Mouse (Mus musculus): ENCODE results near the gene Mt1.

Gene Mt1

DNA sequence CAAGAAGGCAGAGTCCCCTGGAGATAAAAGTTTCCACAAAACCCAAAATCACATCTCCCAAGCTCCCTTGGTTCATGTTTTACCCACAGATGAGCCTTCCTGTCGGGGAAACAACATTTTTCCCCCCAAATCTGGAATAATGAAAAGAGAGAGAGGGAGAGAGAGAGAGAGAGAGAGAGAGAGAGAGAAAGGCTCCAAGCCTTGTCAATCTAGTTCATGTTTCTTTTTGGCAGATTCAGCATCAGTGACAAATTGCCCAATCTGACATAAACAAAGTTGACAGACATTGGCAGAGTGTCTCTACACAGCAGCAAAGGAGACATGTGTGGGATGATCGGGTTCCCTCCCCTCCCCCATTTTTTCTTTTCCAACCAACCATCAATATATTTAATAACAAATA, 28.6 kb downstream of the Mt1 start:
- peak; percentile 62 to 65 for DNase-seq

DNA sequence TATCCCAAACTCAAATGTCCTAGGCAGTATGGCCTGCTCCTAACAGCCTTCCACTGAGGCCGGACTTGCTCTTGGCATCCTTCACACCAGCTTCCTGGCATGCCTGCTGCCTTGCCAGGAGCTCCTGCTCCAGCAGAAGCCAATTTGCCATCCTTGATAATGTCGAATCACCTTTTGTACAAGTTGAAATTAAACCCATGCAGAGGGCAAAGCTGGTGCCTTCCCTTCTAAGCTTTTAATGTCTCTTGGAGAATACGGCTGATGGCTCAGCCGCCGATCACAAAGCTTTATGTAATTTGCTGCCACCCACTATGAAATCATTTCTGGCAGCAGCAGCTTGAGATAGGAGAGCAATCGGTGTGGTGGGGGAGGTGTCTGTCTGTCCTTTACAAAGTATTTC, 30.8 kb downstream of the Mt1 start:
- peak; percentile 61 to 64 for DNase-seq

DNA sequence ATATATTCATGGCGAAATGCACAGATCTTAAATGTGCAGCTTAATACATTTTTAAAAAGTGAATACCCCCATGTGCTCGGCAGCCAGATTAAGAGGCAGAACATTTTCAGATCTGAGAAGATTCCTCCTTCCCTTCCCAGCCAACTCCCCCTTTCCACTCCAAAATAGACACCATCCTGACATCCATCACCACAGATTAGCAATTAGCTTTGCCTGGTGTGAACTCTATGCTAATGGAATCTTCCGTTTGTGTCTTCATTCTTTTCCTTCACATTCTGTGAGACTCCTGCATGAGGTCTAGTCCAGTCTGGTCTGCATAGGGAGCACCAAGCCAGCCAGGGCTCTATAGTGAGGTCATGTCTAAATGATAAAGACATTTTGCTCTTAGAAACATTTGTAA, 31.3 kb downstream of the Mt1 start:
- no peak for DNase-seq

DNA sequence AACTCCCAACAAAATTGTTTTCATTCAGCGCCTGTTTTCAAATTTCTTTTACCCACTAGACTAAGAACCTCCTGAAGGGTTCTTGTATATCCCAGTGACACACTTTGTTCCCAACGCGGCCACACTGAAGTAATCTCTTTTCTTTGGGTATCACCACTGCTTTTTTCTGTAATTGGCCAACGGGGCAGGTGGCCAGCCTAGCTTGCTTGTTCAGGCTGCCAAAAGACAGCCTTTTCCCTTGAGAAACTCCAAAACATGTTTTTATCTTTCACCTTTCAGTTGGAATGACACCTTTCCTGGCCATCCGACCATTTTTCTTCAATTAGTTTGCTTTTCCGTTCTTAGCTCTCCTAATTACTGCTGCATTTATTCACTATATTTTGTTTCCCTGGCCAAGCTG, 34.9 kb downstream of the Mt1 start:
- DNase-seq, result peak; percentile 46 to 55

DNA sequence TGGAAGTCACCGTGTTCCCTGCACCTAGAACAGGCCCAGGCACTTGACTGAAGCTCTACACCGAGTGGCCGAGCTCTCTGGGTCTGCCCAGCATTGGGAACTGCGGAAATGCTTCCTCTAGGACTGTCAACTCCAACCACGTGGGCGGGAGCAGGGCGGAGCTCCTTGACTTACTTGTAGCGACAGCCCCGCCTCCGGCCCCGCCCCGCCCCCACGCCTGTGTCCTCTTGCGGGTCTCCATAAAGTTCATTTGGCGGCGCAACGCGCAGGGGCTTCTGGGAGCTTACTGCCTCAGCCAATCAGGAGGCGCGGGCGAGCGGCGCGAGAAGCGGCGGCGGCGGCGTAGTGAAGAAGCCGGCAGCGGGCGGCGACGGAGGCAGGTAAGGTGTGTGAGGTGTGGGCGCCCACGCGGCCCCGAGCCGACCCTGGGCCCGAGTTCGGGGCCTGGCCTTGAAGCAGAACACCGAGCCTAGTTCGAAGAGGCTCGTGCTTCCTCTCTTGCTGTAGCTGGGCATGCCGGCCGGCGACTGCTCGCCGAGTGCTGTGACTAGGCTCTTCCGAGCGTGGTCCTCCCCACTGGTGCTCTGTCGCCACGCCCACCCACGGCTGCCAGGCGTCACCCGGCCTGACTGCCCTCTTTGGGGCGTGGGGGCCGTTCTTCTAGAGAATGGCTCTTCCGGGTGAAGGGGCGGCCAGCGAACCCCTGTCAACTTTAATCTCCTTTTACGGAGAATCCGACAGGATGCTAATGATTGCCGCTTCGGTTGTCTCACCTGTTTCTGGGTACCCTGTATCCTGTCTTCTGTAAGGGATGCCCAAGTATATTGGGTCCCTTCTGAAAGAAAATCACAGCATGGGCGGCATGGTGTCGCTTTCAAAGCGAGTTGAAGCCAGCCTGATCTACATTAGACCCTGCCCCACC, 35.6 kb downstream of the Mt1 start, which contains the start of gene Nup93:
Gene Nup93 (plus strand): TSS at position 313 of the 922 bp plus-strand sequence.
- DNase-seq, result peak; percentile 99 to 100

DNA sequence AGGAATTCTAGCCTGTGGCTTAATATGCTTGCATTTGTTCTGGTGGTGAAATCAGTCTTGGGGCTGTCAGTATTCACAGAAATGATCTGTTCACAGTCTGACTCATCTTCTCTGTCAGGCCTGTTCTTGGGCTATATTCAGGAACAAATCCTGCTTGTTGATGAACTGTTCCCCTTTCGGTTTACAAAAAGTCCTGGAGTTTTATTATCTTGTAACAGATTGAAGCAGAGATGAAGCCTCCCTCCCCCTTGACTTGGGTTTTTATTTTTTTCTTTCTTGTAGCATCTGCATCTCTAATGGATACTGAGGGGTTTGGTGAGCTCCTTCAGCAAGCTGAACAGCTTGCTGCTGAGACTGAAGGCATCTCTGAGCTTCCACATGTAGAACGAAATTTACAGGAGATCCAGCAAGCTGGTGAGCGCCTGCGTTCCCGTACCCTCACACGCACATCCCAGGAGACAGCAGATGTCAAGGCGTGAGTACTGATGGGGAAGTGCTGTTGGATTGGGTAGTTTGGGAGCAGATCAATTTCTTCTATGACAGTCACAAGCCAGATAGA, 48.6 kb downstream of the Mt1 start:
- no peak for DNase-seq

Data from cerebellum, postnatal 14 days (tissue).